Mouse (Mus musculus) thymus, adult 2 months (tissue): ENCODE data around the gene Unc13d. TPM values are rescaled to one million over a fixed set of nuclear protein-coding genes. Genes with fewer than 3 reads are reported as not detected.
"Not testable (repeated sequence)": the region's sequence is repeated elsewhere in the genome, so short reads cannot be mapped to it uniquely, and the experiment has no call there.

Source experiments
- DNase-seq: peaks from one replicate; pipeline ENCODE4 v3.0.0; 2021
- H3K27ac ChIP-seq: fragments of 200-500 bp; 2 replicates; pipeline ENCODE4 v1.5.1; 2012; ENCODE audit warnings: low read length, control low read depth; ENCODE audit not compliant: control insufficient read depth, insufficient read depth
- H3K27me3 ChIP-seq: fragments of 200-500 bp; 2 replicates; pipeline ENCODE4 v1.6.1; 2012; ENCODE audit warnings: mild to moderate bottlenecking, low read length, moderate library complexity, mixed read lengths; ENCODE audit not compliant: control insufficient read depth, insufficient read depth
- H3K36me3 ChIP-seq: fragments of 200-500 bp; 2 replicates; pipeline ENCODE4 v1.6.1; 2012; ENCODE audit warnings: mild to moderate bottlenecking, low read length, moderate library complexity; ENCODE audit not compliant: control insufficient read depth, insufficient read depth
- H3K4me1 ChIP-seq: fragments of 200-500 bp; replicated peaks from 2 replicates; pipeline ENCODE4 v1.6.1; 2012; ENCODE audit warnings: low read length; ENCODE audit not compliant: control insufficient read depth, insufficient read depth
- H3K4me3 ChIP-seq: fragments of 200-500 bp; 2 replicates; pipeline ENCODE4 v1.5.1; 2012; ENCODE audit warnings: mild to moderate bottlenecking, low read length, control low read depth, moderate library complexity; ENCODE audit not compliant: control insufficient read depth, insufficient read depth
- CTCF ChIP-seq: fragments of 200-500 bp; IDR thresholded peaks from 2 replicates; pipeline ENCODE4 v1.5.1; 2012; ENCODE audit warnings: mild to moderate bottlenecking, control low read depth, low read length, moderate library complexity, borderline replicate concordance; ENCODE audit not compliant: control insufficient read depth, poor library complexity, insufficient read depth; ENCODE audit errors: extremely low read depth
- POLR2A ChIP-seq: fragments of 200-500 bp; IDR thresholded peaks from 2 replicates; pipeline ENCODE4 v1.6.1; 2012; ENCODE audit warnings: mild to moderate bottlenecking, low read length, control low read depth, moderate library complexity; ENCODE audit not compliant: control insufficient read depth, poor library complexity, insufficient read depth; ENCODE audit errors: extremely low read depth
- WGBS: fragments of 180-500 bp; shearing (Covaris S2); methylation state at CpG from one replicate; pipeline ENCODE4 v1.1.7; 2018; 5-methylcytosine and 5-hydroxymethylcytosine counted together
- polyA plus RNA-seq: library from polyadenylated mRNA; depleted of rRNA; stranded (reverse); fragments of >200 nt; gene quantifications from 2 replicates; pipeline ENCODE4 v1.2.3, GENCODE M21; 2012

Unc13d gene
- polyA plus RNA-seq, 1 experiment: 95.3 TPM

GRCm38 (mm10) chr11:116021328-116022220, 56.2 kb downstream of the Unc13d start:
- Histone ChIP-seq H3K36me3 (peaks cover 20% of the 10 kb centered on the region), H3K27ac (no peak overlapping the region), H3K4me3 (no peak overlapping the region), H3K27me3 (no peaks in the 10 kb centered on the region), H3K4me1 (peaks cover 2% of the 10 kb centered on the region; the same call in 1 of the 2 replicates)
- no peak for DNase-seq
- WGBS: 80% methylated on average over 6 of the region's 6 CpGs
- TF ChIP-seq CTCF (no peak), POLR2A (no peak)

DNA sequence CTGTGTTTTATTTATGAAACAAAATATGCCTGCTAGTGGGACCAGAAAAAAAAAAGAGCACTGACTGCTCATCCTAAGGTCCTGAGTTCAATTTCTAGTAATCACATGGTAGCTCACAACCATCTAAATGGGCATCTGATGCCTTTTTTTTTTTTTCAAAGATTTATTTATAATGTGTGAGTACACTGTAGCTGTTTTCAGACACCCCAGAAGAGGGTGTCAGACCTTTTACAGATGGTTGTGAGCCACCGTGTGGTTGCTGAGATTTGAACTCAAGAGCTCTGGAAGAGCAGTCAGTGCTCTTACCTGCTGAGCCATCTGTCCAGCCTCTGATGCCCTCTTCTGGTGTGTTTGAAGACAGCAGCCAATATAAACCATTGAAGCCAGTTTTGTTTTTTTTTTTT, 57.2 kb downstream of the Unc13d start:
- Histone ChIP-seq H3K27ac (no peak overlapping the region), H3K27me3 (no peaks in the 10 kb centered on the region), H3K36me3 (peaks cover 20% of the 10 kb centered on the region), H3K4me3 (no peak overlapping the region), H3K4me1 (peaks cover 2% of the 10 kb centered on the region; the same call in 1 of the 2 replicates)
- TF ChIP-seq POLR2A: no peak
- no peak for TF ChIP-seq CTCF
- DNase-seq: no peak
- WGBS: 16% methylated on average over 1 of the region's 1 CpGs

DNA sequence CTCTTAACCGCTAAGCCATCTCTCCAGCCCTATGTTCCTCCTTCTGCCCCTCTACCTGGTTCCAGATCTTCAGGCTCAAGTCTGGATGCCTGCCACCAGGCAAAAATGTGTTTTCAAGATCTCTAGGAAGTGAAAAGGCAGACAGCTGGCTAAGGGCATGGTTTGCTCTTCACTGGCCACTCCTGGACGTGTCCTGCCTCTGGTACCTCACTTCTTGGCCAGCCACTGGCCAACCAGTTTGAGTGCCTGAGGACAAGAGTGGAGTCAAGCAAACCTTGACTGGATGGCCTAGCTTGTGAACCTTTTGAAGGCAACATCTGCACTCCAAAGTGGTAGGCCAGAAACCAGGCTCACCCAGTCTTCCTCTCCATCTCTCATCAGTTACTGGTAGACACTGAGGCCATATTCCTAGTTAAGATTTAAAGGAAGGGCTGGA, 57.8 kb downstream of the Unc13d start:
- H3K27me3 ChIP-seq: no peaks in the 10 kb centered on the region
- TF ChIP-seq CTCF (no peak), POLR2A (no peak)
- WGBS: 96% methylated on average over 2 of the region's 2 CpGs
- no peak for DNase-seq
- peaks cover under 1% of the 10 kb centered on the region; the same call in 1 of the 2 replicates for H3K4me1 ChIP-seq
- peaks cover 20% of the 10 kb centered on the region for H3K36me3 ChIP-seq
- H3K4me3 ChIP-seq: no peak overlapping the region
- H3K27ac ChIP-seq: no peak overlapping the region

GRCm38 (mm10) chr11:116019360-116019791, 58.4 kb downstream of the Unc13d start:
- Histone ChIP-seq H3K27ac (no peak overlapping the region), H3K36me3 (peaks cover 20% of the 10 kb centered on the region), H3K27me3 (no peaks in the 10 kb centered on the region), H3K4me3 (no peak overlapping the region), H3K4me1 (no peaks in the 10 kb centered on the region)
- WGBS: 97% methylated on average over 1 of the region's 1 CpGs
- DNase-seq: no peak
- TF ChIP-seq CTCF (no peak), POLR2A (no peak)

DNA sequence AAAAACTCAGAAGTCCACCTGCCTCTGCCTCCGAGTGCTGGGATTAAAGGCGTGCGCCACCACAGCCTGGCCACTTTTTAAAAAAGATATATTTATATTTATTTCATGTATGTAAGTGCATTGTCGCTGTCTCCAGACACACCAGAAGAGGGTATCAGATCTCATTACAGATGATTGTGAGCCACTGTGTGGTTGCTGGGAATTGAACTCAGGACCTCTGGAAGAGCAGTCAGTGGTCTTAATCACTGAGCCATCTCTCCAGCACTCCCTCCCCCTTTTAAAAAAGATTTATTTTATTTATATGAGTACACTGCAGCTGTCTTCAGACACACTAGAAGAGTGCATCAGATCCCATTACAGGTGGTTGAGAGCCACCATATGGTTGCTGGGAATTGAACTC, 58.9 kb downstream of the Unc13d start:
- WGBS: 96% methylated on average over 4 of the region's 4 CpGs
- H3K27me3 ChIP-seq, DNase-seq, H3K4me1 ChIP-seq, H3K4me3 ChIP-seq, H3K27ac ChIP-seq: not testable (repeated sequence)
- H3K36me3 ChIP-seq: peaks cover 20% of the 10 kb centered on the region

DNA sequence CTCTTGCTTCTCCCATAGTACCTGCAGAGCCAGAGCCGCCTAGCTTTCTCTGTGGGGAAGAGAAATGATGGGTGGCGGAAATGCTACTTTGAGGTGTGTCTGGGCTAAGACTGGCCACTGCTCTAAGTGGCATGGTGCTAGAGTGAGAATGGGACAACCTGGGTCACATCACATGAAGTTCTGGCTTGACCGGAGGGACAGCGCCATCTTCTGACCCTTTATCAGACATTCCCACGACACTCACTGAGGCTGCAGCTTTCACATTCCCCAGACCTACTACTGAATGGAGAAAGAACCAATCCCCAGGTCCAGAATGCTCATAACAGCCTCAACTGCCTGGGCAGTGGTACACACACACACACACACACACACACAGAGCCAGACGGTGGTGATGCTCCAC, 59.7 kb downstream of the Unc13d start:
- TF ChIP-seq CTCF (no peak), POLR2A (no peak)
- Histone ChIP-seq H3K4me1 (peaks cover 2% of the 10 kb centered on the region), H3K4me3 (no peak overlapping the region), H3K36me3 (peaks cover 15% of the 10 kb centered on the region), H3K27me3 (no peaks in the 10 kb centered on the region), H3K27ac (no peak overlapping the region)
- peak; percentile 42 for DNase-seq
- 50% methylated on average over 6 of the region's 6 CpGs for whole genome bisulfite sequencing
